Mouse (Mus musculus) C2C12 (cell line): ENCODE results near the gene Wdr24.
A peak's percentile ranks its signal among the peaks of the same experiment; 100 is the strongest.

Experiments
- CTCF ChIP-seq: IDR thresholded peaks from one replicate; pipeline ENCODE4 v1.5.1; 2011; ENCODE audit not compliant: control insufficient read depth, insufficient read depth, insufficient read length
- FOSL1 ChIP-seq: IDR thresholded peaks from one replicate; pipeline ENCODE4 v1.8.0; 2011; ENCODE audit warnings: mild to moderate bottlenecking, low read length; ENCODE audit not compliant: poor library complexity, insufficient read depth, severe bottlenecking
- USF1 ChIP-seq: IDR thresholded peaks from one replicate; pipeline ENCODE4 v1.6.1; 2011; ENCODE audit warnings: low read depth, mild to moderate bottlenecking, control low read depth, moderate library complexity

- TF ChIP-seq CTCF (no peak), FOSL1 (no peak), USF1 (peak; percentile 28)
Measured at GRCm38 (mm10) chr17:25860832-25861703, 37.6 kb downstream of the Wdr24 start, which contains the start of gene Wdr90.
